Mouse (Mus musculus) urinary bladder, postnatal 10 days (tissue): ENCODE results near the gene Slc25a13.
"Not testable (repeated sequence)": the region's sequence is repeated elsewhere in the genome, so short reads cannot be mapped to it uniquely, and the experiment has no call there.

Experiments used
- DNase-seq: peaks from one replicate; pipeline ENCODE4 v3.0.0; 2022; ENCODE audit warnings: low spot score

Gene Slc25a13

DNA sequence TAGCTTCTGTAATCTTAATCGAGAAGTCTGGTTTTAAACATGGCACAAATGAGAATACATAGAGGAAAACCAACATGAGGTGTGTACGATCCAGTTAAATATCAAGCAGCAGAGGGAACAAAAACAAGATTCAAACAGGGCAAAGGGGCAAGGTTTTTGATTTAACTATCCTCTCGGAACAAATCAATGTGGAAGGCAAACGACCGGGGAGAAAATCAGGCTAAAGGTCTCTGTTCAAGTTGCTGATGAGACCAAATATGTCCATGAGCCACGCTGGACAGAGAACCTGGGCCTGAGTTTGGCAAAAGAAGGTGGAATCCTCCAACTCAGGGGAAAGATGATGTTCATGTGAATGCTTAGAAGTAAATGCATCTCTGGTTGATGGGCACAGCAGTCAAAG is 14.5 kb downstream of the Slc25a13 start:
- no peak for DNase-seq

DNA sequence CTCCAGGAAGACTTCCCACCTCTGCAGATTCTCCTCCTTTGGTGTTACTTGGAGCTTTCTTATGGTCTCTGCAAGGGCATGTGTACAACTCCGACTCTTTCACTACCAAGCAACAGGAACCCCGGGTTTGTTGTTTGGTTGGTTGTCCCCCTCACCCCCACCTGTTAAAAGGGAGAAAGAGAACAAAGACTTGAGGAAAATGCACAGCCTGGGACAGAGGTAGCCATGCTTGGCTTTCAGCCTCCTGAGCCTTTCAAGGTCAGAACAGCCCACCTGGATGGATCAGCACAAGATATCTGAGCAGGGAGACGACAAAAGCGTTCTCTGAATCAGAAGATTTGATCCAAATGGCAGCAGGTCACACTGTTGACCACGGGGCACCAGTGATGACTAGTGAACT is 15.0 kb downstream of the Slc25a13 start:
- no peak for DNase-seq

DNA sequence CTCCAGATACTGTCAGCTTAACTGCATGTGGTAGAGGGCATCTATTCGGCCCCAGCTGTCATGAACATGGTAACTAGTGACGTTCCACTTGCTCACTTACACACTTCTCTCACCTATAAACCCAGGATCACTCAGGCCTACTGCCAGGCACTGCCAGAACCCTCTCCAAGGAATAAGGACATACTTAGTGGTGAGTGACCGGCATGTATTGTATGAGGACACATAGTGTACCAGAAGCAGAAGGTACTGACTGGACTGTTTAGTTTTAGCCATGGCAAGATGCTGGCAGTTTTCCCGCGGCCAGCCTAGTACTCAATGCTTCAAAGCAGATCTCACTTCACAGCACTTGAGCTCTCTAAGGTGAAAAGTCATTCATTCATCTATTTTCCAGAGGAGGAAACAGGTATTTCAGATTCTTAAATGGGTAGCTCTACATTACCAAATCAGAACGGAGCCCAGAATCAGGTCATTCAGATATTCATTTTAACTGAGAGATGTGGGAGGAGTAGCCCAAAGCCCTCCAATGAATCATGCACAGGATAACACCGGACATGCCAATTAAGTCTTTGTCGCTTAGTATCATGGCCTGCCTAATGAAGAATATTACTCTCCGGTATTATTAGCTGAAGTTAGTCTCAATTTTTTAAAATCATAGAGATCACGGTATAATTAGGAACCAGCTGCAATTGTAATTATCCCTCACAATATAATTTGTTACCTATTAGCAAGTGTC is 17.7 kb downstream of the Slc25a13 start:
- no peak for DNase-seq

DNA sequence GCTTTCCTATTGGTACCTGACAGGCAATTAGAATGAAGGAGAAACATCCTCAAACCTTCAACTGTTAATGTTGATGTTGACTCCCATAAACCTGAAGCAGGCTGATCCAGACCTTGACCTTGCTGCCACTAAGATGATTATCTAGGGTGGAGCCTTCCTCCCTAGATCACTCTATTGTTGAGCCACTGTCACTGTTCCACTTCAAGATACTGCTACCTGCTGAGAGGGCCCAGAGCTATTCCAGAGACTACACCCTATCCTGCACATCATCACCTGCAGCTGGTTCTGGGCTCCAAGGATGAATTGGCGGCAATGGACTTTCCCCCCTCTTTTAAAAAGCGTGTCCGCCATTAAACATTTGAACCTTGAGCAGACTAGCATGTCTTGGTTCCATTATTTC is 18.9 kb downstream of the Slc25a13 start:
- not testable (repeated sequence) for DNase-seq

DNA sequence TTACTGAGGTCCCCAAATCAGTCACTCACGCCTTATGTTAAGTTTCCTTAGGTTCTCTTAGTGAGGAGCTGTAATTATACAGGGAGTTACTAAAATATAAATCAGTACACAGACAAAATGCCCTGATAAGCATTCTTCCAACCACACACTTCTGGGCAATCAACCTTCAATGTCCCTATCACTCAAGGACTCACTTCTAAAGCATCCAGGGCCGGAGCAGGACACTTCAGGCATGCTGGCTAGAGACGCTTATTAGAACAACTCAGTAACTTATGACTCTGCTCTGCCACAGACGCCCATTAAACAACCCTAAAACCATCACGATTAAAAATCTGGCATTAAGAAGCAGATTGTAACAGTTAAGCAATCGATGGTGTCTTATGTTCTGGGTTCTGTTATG is 19.6 kb downstream of the Slc25a13 start:
- no peak for DNase-seq

DNA sequence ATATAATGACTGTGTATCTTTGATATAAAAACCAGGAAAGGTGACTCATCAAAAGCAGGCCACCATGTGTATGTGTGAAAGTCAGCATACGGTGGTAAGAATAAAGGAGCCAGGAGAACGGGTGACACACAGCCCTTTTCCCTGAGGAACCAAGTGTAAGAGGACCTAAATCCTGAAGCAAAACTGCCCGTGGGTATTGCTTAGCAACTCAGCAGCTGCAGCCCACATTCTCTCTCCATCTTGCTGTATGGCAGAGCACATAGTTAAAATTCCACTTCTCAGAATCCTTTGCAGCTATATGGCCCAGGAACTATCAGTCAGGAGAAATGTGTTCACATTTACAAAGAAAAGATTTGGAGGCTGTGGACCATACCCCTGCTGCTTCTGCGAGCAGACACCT is 20.4 kb downstream of the Slc25a13 start:
- no peak for DNase-seq

DNA sequence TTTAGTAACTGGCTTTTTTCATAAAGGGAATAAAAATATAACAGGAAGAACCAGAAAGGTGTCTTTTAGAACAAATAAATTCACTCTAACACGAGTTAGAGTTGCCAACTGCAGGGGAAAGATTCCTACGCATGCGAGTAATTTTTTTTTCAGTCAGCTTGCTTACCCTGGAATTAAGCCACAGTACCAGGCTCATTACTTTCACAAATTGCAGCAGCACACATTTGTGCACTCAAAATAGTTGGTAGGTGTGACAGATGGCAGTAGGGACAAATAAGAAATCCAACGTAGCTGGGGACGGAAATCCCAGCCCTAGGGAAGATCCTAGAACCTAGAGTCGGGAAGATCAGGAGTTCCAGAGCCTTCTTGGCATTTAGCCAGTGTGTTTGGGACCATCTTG is 22.1 kb downstream of the Slc25a13 start:
- DNase-seq: no peak

DNA sequence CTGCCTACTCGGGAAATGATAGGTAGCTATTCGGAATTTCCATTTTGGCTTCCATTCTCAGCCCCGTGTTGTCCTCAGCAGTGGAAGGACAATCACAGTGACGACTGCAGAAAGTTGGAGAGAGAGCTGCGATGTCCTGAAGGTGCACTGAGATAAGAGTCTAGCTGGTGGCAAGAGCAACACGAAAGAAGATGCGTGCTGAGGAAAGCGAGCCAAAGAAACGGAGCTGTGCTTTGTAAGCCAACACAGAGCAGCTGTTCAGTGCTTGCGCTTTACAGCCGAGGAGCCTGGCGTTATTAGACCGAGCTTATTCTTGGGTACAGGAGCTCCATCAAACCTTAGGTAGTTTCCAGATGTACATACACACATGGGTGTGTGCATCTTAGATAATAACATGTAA is 23.1 kb downstream of the Slc25a13 start:
- no peak for DNase-seq

DNA sequence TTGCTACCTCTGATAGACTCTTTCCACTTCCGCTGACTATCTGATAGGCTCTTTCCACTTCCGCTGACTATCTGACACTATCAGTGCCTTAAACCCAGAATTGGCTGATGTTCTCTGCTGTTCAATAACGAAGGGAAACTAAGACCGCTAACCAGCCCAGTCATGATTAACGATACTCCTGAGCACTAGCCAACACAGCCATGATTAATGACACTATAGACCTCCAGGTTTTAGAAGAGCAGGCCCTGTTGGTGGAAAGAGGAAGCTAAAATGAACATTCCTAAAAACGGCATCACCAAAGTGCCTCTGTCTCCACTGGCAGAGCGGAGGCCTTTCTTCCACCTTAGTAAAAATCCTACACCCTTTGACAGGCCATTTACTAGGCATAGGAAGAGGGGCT is 24.6 kb downstream of the Slc25a13 start:
- DNase-seq: no peak

DNA sequence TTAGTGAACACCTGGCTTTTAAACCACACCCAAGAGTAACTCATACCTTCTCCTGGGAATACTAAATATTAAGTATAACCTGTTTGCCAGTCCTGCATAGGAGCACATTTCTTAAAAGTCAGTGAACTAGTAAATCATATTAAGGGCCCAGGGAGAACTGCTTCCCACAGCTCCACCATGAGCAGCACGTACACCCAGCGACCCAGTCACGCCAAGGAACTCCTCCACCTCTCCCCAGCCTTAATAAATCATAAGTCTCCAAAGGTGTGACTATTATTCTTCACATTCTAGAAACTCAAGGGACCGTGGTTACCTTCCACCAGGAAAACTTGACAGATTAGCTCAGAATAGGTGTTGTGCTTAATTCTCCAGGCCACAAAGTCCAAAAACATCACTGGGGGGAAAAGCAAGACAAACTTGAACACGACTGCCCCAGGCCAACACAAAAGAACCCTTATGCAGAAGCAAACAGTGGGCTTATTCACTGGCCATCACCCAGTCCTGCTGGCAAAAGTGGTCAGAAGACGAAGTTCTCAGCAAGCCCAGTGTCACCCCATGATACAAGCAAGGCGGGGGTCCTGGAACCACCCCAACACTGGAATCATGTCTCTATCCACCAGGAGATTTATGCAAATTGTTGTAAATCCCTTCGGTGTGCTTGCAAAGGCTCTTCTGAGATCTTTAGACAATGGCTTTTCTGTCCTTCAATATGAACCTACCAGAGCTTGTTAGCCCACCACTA is 25.2 kb downstream of the Slc25a13 start:
- no peak for DNase-seq

DNA sequence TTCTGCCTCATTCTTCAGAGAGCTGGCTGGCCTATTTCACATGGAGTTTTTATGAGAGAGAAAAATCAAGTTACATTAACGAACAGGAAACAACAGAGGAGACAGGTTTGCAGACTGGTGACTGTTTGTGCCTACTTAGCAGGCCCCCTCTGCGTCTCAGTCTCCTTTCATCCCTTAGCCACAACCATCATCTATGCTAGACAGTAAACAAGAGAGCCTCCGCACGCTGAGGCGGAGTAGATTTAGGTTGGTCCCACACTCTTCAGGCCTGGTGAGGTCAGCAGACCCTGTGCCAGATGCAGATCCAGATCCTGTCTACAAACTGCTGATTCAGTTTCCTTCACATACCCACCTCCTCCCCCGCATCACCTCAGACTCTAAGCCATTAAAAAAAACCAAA is 28.0 kb downstream of the Slc25a13 start:
- DNase-seq: no peak

DNA sequence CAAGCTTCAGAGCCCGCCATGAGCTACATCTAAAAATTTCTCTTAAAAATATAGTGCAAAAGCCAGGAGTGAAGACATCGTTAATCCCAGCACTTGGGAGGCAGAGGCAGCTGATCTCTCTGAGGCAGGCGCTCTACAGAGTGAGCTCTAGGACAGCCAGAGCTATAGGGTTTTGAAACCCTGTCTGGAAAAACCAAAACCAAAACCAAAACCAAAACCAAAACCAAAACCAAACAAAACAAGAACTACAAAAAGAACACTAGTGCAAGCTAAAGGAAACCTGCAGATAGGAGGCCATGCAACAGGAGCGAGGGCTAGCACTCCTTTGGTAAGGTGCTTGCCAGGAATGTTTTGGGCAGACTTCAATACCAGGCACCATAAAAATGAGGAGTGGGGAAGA is 30.5 kb downstream of the Slc25a13 start:
- DNase-seq: no peak

DNA sequence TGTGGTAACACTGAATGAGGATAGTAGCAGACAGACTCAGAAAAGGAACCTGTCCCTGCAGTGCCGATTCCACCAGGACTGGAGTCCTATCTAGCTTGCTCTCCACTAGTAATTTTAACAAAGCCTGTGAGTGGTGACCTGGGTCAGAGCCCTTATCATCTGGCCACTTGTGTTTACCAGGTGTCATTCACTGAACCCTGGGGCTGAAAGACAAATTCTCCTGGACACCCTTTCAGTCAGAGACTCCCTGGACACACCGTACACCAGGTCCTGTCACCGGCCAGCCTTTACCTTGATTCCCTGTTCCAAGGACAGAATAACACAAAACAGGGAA is 31.3 kb downstream of the Slc25a13 start:
- no peak for DNase-seq

DNA sequence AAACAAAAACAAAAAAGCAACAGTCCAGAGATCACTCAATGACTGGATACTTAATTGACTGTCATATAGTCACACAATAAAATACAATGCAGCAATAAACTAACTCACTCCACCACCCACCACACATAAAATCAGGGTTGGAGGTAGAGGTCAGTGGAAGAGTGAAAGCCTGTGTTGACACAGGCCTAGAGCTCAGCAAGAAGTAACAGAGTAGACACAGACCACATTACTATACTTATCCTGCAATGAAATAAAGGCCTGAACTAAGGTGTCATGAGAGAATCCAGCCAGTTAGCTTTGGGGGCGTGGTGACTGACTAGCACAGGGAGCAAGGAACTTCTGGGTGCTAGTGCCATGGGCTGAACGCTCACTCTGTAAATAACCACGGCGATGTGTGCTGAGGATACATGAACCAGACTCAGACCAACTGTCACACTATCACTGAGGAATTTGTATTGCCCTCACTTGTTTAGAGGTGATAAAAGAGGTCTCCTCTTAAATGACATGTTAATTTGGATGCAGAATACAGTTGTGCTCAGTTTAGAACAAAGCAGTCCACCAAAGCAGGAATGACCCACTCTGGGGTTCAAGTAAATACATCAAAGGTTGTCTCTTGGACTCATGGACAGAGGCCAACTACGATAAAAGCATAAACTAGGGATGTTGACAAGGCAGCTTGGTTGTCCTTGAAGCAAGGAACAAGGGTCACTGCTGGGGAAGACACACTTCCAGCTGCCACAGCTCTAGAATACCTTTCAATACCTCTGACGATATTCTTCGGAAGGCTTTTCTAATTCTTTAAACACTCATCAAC is 31.8 kb downstream of the Slc25a13 start:
- DNase-seq: no peak

DNA sequence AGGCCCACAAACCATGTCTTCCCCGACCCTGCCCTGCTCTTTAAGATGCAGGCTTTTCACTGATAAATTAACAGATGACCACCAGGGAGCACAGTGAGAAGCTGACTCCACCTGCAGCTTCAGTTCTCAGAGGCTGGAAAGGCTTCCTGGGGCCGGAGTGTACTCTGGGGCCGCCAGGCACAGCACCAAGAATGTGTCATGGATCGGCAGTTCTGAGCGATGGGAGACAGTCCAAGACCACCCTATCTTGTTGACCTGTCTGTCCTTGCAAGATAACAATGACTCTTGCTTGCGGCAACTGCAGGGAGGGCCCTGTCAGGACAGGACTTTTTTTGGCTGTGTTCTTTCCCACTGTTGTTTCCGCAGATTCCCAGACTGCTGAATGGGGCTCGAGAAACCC is 33.4 kb downstream of the Slc25a13 start:
- no peak for DNase-seq

DNA sequence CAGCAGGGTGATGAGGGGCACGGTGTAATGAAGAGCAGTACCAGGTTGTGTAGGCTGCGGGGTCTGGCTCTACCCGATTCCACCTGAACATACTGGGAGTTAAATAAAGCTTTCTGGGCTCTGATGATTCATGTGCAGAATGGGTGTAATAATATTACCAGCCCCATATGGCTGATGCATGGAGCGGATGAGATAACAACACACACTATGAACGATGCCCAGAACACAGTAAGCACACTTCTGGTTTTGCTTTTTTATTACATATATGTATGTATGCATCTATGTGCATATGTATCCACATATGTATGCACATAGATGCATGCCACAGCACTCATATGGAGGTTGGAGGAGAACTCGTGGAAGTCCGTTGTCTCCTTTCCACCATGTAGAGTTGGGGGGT is 34.8 kb downstream of the Slc25a13 start:
- DNase-seq: no peak

DNA sequence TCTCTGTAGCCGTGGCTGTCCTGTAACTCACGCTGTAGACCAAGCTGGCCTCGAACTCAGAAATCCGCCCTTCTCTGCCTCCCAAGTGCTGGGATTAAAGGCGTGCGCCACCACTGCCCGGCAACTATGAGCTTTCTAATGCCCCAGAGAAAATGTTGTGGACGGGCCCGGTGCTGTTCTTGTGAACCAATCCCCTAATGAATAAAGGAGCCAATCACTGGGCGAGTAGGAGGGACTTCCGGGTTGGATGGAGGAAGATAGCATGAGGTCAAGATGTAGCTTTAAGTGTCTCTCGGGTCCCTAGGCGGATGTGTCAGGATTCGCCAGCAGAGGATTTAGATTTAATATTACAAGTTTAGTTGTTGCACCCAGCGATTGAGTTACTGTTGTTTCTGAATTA is 38.6 kb downstream of the Slc25a13 start:
- DNase-seq: not testable (repeated sequence)

DNA sequence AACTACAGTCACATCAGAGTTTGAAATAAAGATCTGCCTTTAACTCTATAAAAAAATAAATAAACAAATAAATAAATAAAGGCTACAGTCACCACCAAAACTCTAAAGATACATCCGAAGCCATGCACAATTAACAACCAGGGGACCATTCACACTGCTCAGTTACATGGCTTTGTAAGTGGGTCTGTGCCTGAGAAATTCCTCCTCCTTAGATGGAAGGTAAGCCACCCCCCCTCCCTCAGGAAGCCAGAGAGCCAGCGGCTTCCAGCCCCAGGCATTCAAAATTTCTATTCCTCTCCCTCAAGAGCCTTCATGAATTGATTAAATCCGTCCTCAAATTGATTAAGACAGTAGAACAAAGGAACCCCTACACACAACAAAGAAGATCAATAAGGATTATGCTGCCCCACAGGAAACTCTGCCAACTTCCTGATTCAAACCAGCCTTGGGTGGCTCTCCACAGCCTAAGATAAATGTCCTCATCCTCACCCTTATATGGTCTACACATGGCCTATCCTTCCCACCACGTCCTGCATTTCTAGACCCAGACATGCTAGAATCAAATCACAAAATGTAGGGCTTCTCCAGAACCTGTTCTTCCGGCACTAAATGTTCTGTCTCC is 41.5 kb downstream of the Slc25a13 start:
- no peak for DNase-seq

DNA sequence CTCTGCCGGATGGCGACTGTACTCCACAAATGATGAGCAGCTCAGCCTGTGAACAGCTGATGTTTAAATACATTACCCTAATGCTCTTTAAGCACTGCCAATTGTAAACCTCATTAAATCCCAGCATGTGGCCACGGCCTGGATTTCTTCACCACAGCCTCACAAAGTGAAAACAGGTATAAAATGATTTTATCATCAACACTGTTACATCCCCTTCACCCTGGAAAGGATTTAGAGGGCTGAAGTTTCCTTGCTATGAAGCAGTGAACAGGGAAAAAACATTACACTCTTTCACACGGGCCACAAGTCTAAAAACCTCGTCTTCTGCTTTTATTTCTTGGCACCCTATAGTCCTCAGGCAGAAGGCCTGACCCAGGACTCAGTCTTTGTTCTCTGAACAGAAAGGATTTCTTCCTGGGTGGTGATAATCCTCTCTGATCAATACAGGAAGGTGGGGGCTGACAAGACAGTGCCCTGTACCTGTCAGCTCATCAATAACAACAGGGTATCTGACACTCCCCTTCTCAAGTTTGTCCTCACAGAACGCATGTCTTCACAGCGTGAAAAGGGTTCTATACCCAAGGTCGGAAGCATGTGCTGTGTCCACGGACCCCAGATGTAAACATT is 42.9 kb downstream of the Slc25a13 start:
- DNase-seq: no peak

DNA sequence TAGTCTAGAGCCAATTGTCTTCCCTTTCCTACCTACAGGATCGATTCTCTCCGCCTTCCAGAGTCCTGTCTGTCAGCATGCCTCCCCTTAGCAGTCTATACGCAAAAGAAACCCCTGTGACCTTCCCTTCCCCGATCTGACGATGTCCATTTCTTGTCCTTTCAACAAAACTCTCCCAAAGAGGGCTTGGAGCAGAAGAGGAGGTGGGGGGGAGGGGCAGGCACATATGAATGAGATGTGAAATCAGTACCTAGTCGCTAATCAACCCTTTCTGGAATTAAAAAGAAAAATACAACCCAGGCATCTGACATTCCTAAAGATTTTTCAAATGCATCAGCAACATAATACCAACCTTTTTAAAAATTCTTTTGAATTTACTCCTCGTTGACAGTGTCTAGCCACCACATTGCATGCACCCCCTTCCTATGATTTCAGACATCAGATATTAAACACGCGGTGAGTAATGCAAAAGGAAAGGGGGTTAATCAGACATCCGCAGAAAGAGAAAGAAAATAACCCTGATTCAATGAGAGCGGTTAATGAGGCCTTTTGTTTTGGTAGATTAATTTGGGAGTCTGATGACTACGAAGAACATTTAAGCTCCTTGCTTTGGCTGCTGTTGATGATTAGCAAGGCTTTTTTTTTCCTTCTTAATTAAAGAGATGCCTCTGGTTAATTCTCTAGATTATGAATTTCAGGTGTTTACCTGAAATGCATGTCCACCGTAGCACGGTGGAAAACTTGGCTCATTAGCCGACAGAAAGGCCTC is 43.6 kb downstream of the Slc25a13 start:
- DNase-seq: no peak

DNA sequence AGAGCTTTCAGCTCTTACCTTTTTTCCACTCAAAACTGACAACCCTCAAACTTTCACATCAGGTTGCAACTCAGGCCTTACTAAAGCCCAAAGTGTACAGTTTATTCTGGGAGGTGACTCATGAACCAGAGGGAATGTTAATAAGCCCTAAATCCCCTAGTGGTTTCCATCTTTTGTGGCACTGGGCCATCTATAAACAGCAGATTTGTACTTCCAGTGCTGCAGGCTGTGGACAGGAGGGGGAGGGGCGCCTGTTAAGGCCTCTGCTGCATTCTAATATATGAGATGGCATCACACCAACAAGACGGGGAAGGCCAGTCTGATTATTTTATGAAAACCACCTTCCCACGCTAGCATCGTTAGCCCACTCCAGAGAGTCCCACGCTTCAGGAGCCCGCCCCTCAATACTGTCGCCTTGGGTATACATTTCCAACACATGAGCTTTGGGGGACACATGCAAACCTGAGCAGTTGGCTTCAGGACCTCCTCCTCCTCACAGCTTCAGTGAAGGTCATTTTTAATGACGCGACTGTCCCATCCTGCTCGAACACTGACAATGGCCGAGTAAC is 48.3 kb downstream of the Slc25a13 start:
- no peak for DNase-seq
